Mouse (Mus musculus): Measurements from ENCODE around the gene Otop2. TPM values are rescaled to one million over a fixed set of nuclear protein-coding genes. Genes with fewer than 3 reads are reported as not detected.

The Otop2 gene
- polyA plus RNA-seq, 1 experiment from 2014 or later: not detected

DNA sequence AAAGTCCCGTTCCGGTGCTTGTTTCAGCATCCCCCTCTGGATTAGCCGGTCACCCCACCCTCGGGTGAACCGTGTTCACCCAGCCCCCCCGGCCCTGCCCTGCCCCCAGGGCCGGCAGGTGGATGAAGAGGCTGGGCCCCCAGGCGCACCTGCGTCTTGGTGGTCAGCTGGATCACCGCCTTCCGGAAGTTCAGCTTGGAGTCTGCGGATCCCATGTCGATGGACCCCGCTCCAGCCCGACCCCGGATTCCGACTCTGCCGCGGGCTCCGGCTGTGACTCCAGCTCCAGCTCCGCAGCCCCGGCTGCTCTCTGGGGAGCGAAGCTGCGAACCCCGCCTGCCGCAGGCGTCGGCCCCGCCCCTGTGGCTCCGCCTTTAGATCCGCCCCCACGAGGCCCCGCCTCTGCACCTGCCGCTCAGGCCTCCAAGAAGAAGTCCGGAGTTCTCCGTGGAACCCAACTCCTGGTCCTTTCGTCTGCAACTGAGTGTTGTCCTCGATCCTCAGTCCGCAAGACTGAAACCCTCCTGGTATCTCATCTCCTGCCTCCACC is 60.5 kb downstream of the Otop2 start, which contains the start of gene Hid1:
Gene Hid1, minus strand, starts transcription at position 362 of the 550 bp plus-strand sequence.
- DNase-seq (ENCODE audit: low spot score): peak; percentile 77
- TF ChIP-seq EP300 (IDR thresholded peaks at IDR 0.05): no peak
- TF ChIP-seq CTCF (IDR thresholded peaks at IDR 0.05): no peak
- Histone ChIP-seq H3K27ac (ENCODE audit: low read length) (no peak within 1 kb of the TSS), H3K36me3 (ENCODE audit: insufficient read depth, low read length) (no peaks in the 10 kb centered on the region), H3K9me3 (ENCODE audit: low read length) (no peaks in the 10 kb centered on the region), H3K4me1 (ENCODE audit: insufficient read depth, low read depth, low read length) (peaks cover 10% of the 10 kb centered on the region), H3K27me3 (replicated peaks; ENCODE audit: insufficient read depth, low read length) (no peaks in the 10 kb centered on the region), H3K9ac (replicated peaks; ENCODE audit: low read depth) (peak within 1 kb of the TSS; percentile 48), H3K4me2 (replicated peaks; ENCODE audit: low read depth, low read length) (peak within 1 kb of the TSS; percentile 81), H3K4me3 (ENCODE audit: low read depth, low read length) (peak within 1 kb of the TSS; percentile 54)
- ATAC-seq: peak; percentile 88
- WGBS: 2% methylated on average over 36 of the region's 39 CpGs

DNA sequence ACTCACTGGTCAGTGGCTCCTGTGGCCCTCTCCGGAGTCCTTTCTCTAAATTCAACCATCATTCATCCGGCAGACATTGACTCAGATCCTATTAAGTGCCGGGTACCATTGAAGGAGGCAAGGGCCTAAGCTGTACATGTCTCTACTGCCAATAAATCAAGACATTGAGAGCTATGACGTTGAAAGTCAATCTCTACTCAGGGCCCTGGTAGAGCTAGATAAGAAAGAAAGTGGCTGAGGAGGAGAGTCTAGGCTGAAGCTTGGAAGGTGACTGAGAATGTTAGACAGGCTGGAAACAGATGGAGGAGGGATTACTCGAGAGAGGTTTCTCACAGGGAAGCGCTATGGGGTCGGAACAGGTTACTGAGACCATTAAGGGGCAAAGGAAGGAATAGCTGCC is 63.4 kb downstream of the Otop2 start:
- ATAC-seq: no peak
- Histone ChIP-seq H3K27ac (ENCODE audit: low read length) (no peak overlapping the region), H3K9ac (replicated peaks; ENCODE audit: low read depth) (no peak overlapping the region), H3K27me3 (replicated peaks; ENCODE audit: insufficient read depth, low read length) (peaks cover 3% of the 10 kb centered on the region; the same call in 1 of the 2 replicates), H3K9me3 (ENCODE audit: low read length) (no peaks in the 10 kb centered on the region), H3K4me1 (ENCODE audit: insufficient read depth, low read depth, low read length) (peaks cover 15% of the 10 kb centered on the region), H3K4me3 (ENCODE audit: low read depth, low read length) (no peak overlapping the region), H3K36me3 (ENCODE audit: insufficient read depth, low read length) (no peaks in the 10 kb centered on the region), H3K4me2 (replicated peaks; ENCODE audit: low read depth, low read length) (no peak overlapping the region)
- no peak for TF ChIP-seq EP300 (IDR thresholded peaks at IDR 0.05)
- no peak for TF ChIP-seq CTCF (IDR thresholded peaks at IDR 0.05)
- WGBS: 49% methylated on average over 7 of the region's 7 CpGs
- no peak for DNase-seq (ENCODE audit: low spot score)

DNA sequence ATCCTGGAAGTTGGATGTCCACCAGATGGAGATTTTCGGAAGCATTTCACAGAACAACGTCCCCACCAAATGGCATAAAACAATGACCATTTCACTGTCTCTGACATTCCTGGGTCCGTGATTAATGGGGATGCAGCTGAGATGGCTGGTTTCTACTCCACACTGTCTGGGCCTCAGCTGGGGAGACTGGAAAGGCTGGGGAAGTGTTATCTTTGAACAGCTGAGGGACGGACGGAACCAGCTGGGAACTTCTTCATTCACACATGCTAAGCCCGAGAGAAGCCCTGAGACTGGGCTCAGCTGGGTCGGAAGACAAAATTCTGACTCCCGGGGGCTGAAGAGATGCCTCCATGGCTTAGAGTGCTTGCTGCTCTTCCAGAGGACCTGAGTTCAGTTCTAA is 64.4 kb downstream of the Otop2 start:
- ATAC-seq (no peak), DNase-seq (ENCODE audit: low spot score) (no peak)
- no peak overlapping the region for H3K4me2 ChIP-seq (replicated peaks; ENCODE audit: low read depth, low read length)
- H3K9ac ChIP-seq (replicated peaks; ENCODE audit: low read depth): no peak overlapping the region
- TF ChIP-seq CTCF (IDR thresholded peaks at IDR 0.05) (no peak), EP300 (IDR thresholded peaks at IDR 0.05) (no peak)
- 55% methylated on average over 8 of the region's 8 CpGs for WGBS
- no peak overlapping the region for H3K27ac ChIP-seq (ENCODE audit: low read length)
- H3K9me3 ChIP-seq (ENCODE audit: low read length): no peaks in the 10 kb centered on the region
- H3K4me1 ChIP-seq (ENCODE audit: insufficient read depth, low read depth, low read length): peaks cover 8% of the 10 kb centered on the region
- peaks cover 3% of the 10 kb centered on the region; the same call in 1 of the 2 replicates for H3K27me3 ChIP-seq (replicated peaks; ENCODE audit: insufficient read depth, low read length)
- H3K4me3 ChIP-seq (ENCODE audit: low read depth, low read length): no peak overlapping the region
- H3K36me3 ChIP-seq (ENCODE audit: insufficient read depth, low read length): no peaks in the 10 kb centered on the region

DNA sequence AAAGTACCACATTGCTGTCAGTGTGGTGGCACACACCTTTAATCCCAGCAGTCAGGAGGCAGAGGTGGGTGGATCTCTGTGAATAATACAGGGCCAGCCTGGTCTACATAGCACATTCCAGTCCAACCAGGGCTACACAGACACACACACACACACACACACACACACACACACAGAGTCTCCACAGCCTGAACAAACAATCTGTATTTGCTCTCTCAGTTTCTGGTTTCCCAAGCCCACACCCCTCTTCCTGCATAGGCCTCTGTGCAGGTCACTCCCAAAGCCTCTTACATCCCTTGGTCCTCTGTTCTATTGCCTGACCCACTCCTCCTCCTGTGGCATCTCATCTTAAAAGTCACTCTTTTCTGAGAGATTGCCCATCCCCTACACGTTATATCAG is 65.1 kb downstream of the Otop2 start:
- ATAC-seq: no peak
- H3K4me1 ChIP-seq (ENCODE audit: insufficient read depth, low read depth, low read length): peaks cover 5% of the 10 kb centered on the region; the same call in 1 of the 2 replicates
- H3K4me2 ChIP-seq (replicated peaks; ENCODE audit: low read depth, low read length): no peak overlapping the region
- H3K36me3 ChIP-seq (ENCODE audit: insufficient read depth, low read length): no peaks in the 10 kb centered on the region
- H3K27ac ChIP-seq (ENCODE audit: low read length): no peak overlapping the region
- DNase-seq (ENCODE audit: low spot score): no peak
- no peak overlapping the region for H3K4me3 ChIP-seq (ENCODE audit: low read depth, low read length)
- TF ChIP-seq CTCF (IDR thresholded peaks at IDR 0.05) (no peak), EP300 (IDR thresholded peaks at IDR 0.05) (no peak)
- no peak overlapping the region for H3K9ac ChIP-seq (replicated peaks; ENCODE audit: low read depth)
- H3K9me3 ChIP-seq (ENCODE audit: low read length): no peaks in the 10 kb centered on the region
- peaks cover 3% of the 10 kb centered on the region; the same call in 1 of the 2 replicates for H3K27me3 ChIP-seq (replicated peaks; ENCODE audit: insufficient read depth, low read length)
- 61% methylated on average over 1 of the region's 1 CpGs for WGBS

DNA sequence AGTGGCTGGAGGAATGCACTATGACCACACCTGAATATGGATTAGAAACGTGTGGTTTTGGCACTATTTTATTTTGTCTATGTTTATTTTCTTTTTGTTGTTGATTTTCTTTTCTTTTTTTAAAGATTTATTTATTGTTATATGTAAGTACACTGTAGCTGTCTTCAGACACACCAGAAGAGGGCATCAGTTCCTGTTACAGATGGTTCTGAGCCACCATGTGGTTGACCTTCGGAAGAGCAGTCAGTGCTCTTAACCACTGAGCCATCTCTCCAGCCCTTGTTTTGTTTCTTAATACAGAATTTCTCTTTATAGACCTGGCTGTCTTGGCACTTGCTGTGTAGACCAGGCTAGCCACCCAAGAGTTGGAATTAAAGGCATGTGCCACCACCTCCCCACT is 65.8 kb downstream of the Otop2 start:
- TF ChIP-seq CTCF (IDR thresholded peaks at IDR 0.05): peak; percentile 16; the same call in 1 of the 2 replicates
- no peak for TF ChIP-seq EP300 (IDR thresholded peaks at IDR 0.05)
- ATAC-seq (no peak), DNase-seq (ENCODE audit: low spot score) (no peak)
- Histone ChIP-seq H3K9ac (replicated peaks; ENCODE audit: low read depth) (no peak overlapping the region), H3K9me3 (ENCODE audit: low read length) (no peaks in the 10 kb centered on the region), H3K36me3 (ENCODE audit: insufficient read depth, low read length) (no peaks in the 10 kb centered on the region), H3K4me1 (ENCODE audit: insufficient read depth, low read depth, low read length) (peaks cover 5% of the 10 kb centered on the region; the same call in 1 of the 2 replicates), H3K27me3 (replicated peaks; ENCODE audit: insufficient read depth, low read length) (peaks cover 3% of the 10 kb centered on the region; the same call in 1 of the 2 replicates), H3K4me2 (replicated peaks; ENCODE audit: low read depth, low read length) (no peak overlapping the region), H3K27ac (ENCODE audit: low read length) (no peak overlapping the region), H3K4me3 (ENCODE audit: low read depth, low read length) (no peak overlapping the region)
- WGBS: 36% methylated on average over 2 of the region's 2 CpGs

DNA sequence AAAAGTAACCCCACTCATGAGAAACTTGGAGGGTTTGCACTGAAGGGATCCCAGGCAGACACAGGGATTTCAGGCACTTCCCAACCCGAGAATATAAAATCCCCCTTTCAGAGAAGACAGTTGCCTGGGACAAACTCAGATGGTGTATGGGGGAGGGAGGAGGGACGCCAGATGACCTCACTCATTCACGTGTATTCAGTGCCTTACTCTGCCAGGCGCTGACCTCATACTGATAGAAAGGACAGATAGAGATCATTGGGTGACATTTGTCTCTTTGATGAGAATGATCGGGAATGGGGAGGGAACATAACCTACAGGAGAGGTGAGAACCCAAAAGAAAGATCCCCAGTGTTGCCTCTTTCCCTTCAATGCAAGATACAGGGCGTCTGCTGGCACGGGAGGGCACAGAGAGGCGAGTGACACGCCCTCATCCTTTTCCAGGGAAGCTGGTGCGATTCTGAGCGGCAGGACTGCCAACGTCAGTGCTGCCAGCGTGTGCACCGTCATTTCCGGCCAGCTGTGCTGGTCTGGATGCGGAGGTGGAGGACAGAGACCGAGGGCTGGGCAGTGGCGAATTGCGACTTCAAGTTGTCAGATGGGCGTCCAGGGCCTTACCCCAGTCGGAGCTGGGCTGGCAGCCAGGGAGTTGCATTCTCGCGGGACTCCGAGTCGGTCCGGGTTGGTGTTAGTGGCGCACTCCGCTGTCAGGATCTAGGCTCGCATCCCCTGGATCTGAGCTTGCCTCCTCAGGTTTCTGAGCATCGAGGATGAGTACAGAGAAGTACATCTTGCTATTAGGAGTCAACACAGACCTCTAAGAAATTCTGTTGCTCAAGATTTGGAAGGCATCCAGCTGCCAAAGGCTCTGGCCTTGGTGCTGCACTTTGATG is 67.1 kb downstream of the Otop2 start:
- peak overlapping the region; percentile 23; the same call in 1 of the 2 replicates for H3K9ac ChIP-seq (replicated peaks; ENCODE audit: low read depth)
- under 1% methylated on average over 28 of the region's 30 CpGs for WGBS

More for the DNA sequence above, 67.1 kb downstream of the Otop2 start:
- Histone ChIP-seq H3K4me1 (ENCODE audit: insufficient read depth, low read depth, low read length) (peaks cover 5% of the 10 kb centered on the region; the same call in 1 of the 2 replicates), H3K4me3 (ENCODE audit: low read depth, low read length) (peak overlapping the region; percentile 20; the same call in 1 of the 2 replicates), H3K36me3 (ENCODE audit: insufficient read depth, low read length) (no peaks in the 10 kb centered on the region), H3K27ac (ENCODE audit: low read length) (no peak overlapping the region), H3K4me2 (replicated peaks; ENCODE audit: low read depth, low read length) (peak overlapping the region; percentile 58), H3K9me3 (ENCODE audit: low read length) (no peaks in the 10 kb centered on the region), H3K27me3 (replicated peaks; ENCODE audit: insufficient read depth, low read length) (peaks cover 3% of the 10 kb centered on the region; the same call in 1 of the 2 replicates)
- TF ChIP-seq CTCF (IDR thresholded peaks at IDR 0.05): no peak
- peak; percentile 36; the same call in 1 of the 2 replicates for TF ChIP-seq EP300 (IDR thresholded peaks at IDR 0.05)
- DNase-seq (ENCODE audit: low spot score) (peak; percentile 83), ATAC-seq (peak; percentile 94)

Data from lung, postnatal 0 days (tissue).